Mouse (Mus musculus): ENCODE results near the gene Gdf1. TPM values are rescaled to one million over a fixed set of nuclear protein-coding genes. Genes with fewer than 3 reads are reported as not detected.

Gene Gdf1
- total RNA-seq, 2 experiments from 2014 or later = 12.1 to 14.4 TPM

GRCm38 (mm10) chr8:70313399-70313798 is 16.2 kb upstream of the Gdf1 start:
- Histone ChIP-seq H3K27ac (no peak overlapping the region), H3K4me3 (no peak overlapping the region)
- DNase-seq (ENCODE audit: low spot score in 2 of 2) = no peak
- TF ChIP-seq CTCF (conservative IDR thresholded peaks at IDR 0.05) = no peak

- no peak for TF ChIP-seq CTCF (conservative IDR thresholded peaks at IDR 0.05)
- peak within 1 kb of the TSS; percentile 91 for H3K4me3 ChIP-seq
- DNase-seq (ENCODE audit: low spot score in 2 of 2) = peak; percentile 82 to 86
- peak within 1 kb of the TSS; percentile 99 for H3K27ac ChIP-seq
Measured at GRCm38 (mm10) chr8:70315624-70316510, 13.8 kb upstream of the Gdf1 start, which contains the start of gene Cers1. Cers1 (plus strand) TSS chr8:70315775.

GRCm38 (mm10) chr8:70316511-70317504 is 12.8 kb upstream of the Gdf1 start:
- TF ChIP-seq CTCF (conservative IDR thresholded peaks at IDR 0.05) = no peak
- peak; percentile 89 to 96 for DNase-seq (ENCODE audit: low spot score in 2 of 2)
- Histone ChIP-seq H3K27ac (peak overlapping the region; percentile 99), H3K4me3 (peak overlapping the region; percentile 91)

GRCm38 (mm10) chr8:70317872-70318271 is 11.7 kb upstream of the Gdf1 start:
- no peak for TF ChIP-seq CTCF (conservative IDR thresholded peaks at IDR 0.05)
- Histone ChIP-seq H3K4me3 (peak overlapping the region; percentile 91), H3K27ac (peak overlapping the region; percentile 99)
- no peak for DNase-seq (ENCODE audit: low spot score in 2 of 2)

- Histone ChIP-seq H3K27ac (no peak overlapping the region), H3K4me3 (no peak overlapping the region)
- no peak for DNase-seq (ENCODE audit: low spot score in 2 of 2)
- peak; percentile 38 for TF ChIP-seq CTCF (conservative IDR thresholded peaks at IDR 0.05)
Measured at GRCm38 (mm10) chr8:70323716-70324115, 5.9 kb upstream of the Gdf1 start.

GRCm38 (mm10) chr8:70327512-70327911 is 2.1 kb upstream of the Gdf1 start:
- DNase-seq (ENCODE audit: low spot score in 2 of 2) = no peak
- H3K27ac ChIP-seq = peak overlapping the region; percentile 77
- H3K4me3 ChIP-seq = no peak overlapping the region
- no peak for TF ChIP-seq CTCF (conservative IDR thresholded peaks at IDR 0.05)

GRCm38 (mm10) chr8:70329835-70330740 is 471 bp downstream of the Gdf1 start:
- Histone ChIP-seq H3K4me3 (no peak overlapping the region), H3K27ac (peak overlapping the region; percentile 77)
- DNase-seq (ENCODE audit: low spot score in 2 of 2) = no peak
- no peak for TF ChIP-seq CTCF (conservative IDR thresholded peaks at IDR 0.05)

- peak in 1 of 2 experiments; percentile 68 for DNase-seq (ENCODE audit: low spot score in 2 of 2)
- Histone ChIP-seq H3K4me3 (no peak overlapping the region), H3K27ac (peak overlapping the region; percentile 77)
- TF ChIP-seq CTCF (conservative IDR thresholded peaks at IDR 0.05) = peak; percentile 77
Measured at GRCm38 (mm10) chr8:70330741-70331364, 1.2 kb downstream of the Gdf1 start.

GRCm38 (mm10) chr8:70331526-70331925 is 1.9 kb downstream of the Gdf1 start:
- no peak overlapping the region for H3K4me3 ChIP-seq
- peak overlapping the region; percentile 77 for H3K27ac ChIP-seq
- no peak for TF ChIP-seq CTCF (conservative IDR thresholded peaks at IDR 0.05)
- DNase-seq (ENCODE audit: low spot score in 2 of 2) = no peak

- peak; percentile 68 to 86 for DNase-seq (ENCODE audit: low spot score in 2 of 2)
- H3K27ac ChIP-seq = peak overlapping the region; percentile 77
- TF ChIP-seq CTCF (conservative IDR thresholded peaks at IDR 0.05) = peak; percentile 97
- no peak overlapping the region for H3K4me3 ChIP-seq
Measured at GRCm38 (mm10) chr8:70332070-70332877, 2.7 kb downstream of the Gdf1 start.

- TF ChIP-seq CTCF (conservative IDR thresholded peaks at IDR 0.05) = no peak
- no peak for DNase-seq (ENCODE audit: low spot score in 2 of 2)
- no peak overlapping the region for H3K4me3 ChIP-seq
Measured at GRCm38 (mm10) chr8:70332878-70333202, 3.2 kb downstream of the Gdf1 start.

More at GRCm38 (mm10) chr8:70332878-70333202, 3.2 kb downstream of the Gdf1 start:
- peak overlapping the region; percentile 77; the same call in 1 of the 2 replicates for H3K27ac ChIP-seq
